Mouse (Mus musculus): Measurements from ENCODE around the gene Ptpre.

The Ptpre gene

DNA sequence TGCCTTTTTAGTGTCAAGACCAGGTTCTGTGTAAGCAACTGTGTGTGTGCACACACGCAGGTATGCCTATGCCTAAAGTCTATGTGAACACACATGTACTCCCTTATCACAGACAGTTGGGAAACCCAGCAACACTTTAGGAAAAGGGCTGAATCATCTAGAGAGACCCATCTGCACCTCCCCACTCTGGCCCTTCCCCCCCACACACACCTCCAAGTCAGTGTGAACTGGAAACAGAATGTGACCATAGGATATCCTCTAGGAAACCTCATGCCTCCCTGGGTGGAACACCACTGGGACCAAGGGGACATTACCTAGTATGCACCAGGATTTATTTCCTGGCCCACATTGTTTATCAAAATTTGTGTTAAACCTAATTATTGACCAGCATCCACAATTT lies 112.0 kb downstream of the Ptpre start:
- no peak for DNase-seq

DNA sequence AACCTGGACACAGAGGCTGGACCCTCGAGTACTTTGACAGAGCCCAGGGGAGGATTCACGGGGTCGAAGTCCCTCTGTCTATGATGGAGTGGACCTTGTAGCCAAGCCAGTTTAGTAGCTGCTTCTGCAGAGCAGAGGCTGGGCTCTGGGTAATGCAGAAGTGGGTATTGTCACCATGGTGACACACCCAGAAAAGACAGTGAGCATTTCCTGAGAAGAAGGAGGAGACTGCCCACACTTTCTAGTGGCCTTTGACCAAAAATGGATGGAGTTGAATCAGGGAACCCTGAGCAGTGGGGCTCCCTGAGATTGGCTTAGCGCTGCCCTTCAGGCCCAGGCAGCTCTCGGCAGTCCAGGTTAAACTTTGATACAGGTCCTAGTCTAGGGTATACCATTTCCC lies 112.8 kb downstream of the Ptpre start:
- no peak for DNase-seq

GRCm38 (mm10) chr7:135651831-135652511 lies 114.7 kb downstream of the Ptpre start:
- no peak for DNase-seq

GRCm38 (mm10) chr7:135652781-135653180 lies 115.5 kb downstream of the Ptpre start:
- DNase-seq, result no peak

DNA sequence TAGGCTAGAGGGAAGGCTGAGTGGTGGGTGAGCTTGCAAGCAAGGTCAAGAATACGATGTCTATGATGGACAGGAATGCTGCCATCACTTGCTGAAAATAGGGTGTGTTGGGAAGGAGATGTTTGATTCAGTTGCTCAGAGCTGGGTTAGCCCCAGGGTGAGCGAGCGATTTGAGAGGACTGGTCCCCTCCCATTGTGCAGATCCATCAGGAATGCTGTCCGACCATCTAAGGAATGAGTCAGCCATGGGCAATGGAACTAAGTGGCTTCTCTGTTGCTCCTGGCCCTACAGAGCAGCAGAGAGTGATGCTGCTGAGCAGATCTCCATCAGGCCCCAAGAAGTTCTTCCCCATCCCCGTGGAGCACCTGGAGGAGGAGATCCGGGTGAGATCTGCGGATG lies 116.3 kb downstream of the Ptpre start:
- no peak for DNase-seq

- no peak for DNase-seq
Measured at GRCm38 (mm10) chr7:135654288-135654687, 117.0 kb downstream of the Ptpre start.

DNA sequence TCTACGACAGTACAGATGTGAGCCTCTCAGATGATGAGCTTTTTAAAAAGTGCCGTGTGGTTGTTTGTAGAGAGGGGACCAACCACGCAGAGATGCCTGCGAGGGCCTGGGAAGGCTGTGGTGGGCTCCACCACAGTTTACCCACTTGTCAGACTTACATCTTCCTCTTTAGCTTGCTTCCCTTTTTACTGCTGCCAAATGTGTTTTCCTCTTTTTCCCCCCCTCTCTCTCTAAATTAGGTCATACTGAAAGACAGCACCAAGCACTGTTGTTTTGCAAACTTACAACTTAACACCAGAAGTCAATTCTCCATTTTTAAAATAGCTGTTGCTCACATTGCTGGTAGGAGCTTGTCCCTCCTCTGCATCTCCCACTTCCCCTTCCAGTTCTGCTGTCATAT lies 117.8 kb downstream of the Ptpre start:
- no peak for DNase-seq

DNA sequence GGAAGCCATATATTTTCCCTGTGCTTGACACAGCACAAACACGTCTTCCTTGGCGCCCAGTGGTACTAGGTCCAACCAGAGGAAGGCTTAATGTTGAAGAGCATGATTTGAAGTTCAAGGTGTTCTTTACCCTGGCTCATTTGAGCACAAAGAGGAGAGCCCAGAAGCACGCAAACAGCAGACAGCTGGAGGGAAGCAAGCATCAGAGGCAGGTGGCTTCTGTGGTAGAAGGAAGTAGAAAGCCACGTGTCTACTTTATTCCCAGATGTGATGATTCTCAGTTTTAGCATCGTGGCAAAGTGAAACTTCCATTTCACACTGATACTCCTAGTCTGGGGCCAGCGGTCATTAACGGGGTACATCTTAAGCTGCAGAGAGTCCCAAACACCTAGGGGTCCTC lies 120.9 kb downstream of the Ptpre start:
- no peak for DNase-seq

DNA sequence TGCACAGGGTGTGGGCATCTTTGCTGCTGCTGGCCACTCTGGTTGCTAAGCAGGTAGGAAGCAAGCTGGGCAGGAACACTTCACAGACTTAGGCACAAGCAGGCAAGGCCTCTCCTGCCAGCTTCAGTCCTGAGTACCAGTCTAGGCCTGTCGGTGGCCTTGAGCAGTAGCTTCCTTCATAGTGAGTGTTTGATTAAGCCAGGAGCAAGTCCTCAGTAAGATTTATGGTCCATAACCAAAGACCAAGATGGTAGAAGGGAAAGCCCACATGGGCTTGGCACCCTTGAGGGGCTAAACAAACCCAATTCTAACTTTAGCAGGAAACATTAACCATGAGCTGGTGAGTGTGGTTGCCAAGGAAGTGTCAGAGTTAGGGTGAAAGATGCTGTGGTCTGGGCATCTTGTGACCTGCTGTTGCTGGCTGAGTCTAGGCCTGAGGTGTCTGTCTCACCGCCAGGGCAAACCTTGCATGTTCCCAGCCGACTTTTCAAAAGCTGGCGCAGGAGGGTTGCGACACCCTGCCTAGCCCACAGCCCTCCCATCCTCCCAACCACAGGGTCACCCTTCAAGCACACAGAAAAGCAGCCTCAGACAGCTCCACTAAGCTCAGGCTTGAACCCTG lies 122.1 kb downstream of the Ptpre start:
- no peak for DNase-seq

GRCm38 (mm10) chr7:135660314-135660713 lies 123.0 kb downstream of the Ptpre start:
- no peak for DNase-seq

GRCm38 (mm10) chr7:135664211-135664610 lies 126.9 kb downstream of the Ptpre start:
- DNase-seq, result no peak

DNA sequence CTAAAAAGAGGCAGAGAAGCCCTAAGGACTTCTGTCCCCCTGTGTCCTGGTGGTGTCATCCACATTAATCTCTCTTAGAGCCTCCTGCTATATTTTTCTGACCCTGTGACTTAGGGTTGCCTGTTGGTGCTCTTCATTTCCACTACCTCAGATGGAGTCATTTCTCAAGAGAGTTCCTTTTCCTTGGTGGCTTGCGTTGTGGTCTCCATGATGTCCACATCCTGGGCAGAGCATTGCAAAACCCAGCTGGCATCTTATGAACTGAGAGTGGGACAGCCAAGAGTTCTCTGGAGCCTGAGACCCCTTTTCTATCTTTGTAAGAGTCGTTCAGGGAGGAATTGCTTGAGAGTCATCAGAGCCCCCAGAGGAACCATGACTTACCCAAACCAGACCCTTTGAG lies 129.0 kb downstream of the Ptpre start:
- DNase-seq, result no peak

DNA sequence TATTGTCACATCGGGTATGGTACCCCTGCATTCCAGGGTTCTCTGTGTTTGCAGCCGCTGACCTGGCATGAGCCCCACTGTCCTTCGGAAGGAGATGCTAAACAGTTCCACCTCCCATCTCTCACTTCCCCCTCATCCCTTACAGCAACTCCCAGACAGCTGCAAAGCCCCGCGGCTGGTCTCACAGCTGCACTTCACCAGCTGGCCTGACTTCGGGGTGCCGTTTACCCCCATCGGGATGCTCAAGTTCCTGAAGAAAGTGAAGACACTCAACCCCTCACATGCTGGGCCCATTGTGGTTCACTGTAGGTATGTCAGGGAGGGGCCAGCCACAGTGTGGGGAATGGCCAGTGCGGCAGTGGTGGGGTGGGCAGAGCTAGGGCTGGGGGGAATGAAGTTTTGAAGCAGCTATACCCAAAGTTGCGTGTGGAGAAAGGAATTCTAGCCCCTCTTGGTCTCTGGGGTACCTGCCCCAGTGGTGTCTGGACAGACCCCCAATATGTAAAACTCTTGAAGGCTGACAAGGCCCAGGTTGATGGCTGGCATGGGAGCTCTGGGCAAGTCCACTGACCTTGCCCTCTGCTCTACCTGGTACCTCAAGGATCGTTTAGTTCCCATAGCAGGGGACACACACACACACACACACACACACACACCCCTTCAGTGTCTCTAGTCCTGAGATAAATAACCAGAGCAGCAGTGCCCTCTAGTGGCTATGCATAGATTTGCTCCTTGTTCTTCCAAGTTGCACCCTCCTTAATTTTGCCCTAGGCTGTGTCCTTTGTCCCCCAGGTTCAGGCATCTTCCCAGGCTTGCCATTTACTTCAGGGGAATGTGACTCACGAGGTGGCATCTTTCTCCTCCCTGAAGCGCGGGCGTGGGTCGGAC lies 131.8 kb downstream of the Ptpre start:
- peak; percentile 89 for DNase-seq

- no peak for DNase-seq
Measured at GRCm38 (mm10) chr7:135673576-135673975, 136.3 kb downstream of the Ptpre start.

- no peak for DNase-seq
Measured at GRCm38 (mm10) chr7:135676722-135677121, 139.4 kb downstream of the Ptpre start.

DNA sequence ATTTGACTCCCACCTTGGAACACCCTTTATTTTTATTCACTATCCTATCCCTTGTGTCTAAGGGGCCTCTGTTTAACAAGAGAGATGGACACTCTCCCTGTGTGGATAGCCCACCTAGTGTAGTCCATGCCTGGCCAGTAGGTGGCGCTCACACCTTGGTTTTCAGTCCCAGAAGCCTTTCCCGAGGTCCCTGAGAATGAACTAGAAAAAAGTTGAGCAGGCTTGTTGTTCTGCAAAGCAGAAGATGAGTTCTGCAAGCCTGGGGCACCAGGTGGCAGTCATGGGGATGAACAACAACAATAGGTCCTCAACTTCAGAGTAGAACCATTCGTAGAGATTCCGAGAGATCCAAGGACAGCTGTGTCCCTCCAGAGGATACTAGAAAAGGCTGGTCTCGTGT lies 143.1 kb downstream of the Ptpre start:
- peak; percentile 61 for DNase-seq

- peak; percentile 80 for DNase-seq
Measured at GRCm38 (mm10) chr7:135684098-135684497, 146.8 kb downstream of the Ptpre start.

DNA sequence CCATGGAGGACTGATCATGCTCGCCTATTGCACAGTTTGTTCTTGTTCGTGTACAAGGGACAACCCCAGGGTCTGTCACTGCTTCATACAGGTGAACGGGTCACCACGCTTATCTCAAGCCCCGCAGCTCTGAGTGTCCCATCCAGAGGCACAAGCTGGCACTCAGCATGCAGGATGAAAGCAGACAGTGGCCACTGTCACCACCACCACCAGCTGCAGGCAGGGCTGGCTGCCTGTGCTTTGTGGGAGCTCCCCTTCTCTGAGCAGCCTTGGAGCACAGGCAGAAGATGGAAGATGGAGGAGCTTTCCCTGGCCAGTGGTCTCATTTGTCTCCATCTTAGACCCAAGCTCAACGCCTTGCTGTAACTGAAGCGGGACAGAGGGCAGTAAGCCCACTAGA lies 147.7 kb downstream of the Ptpre start:
- no peak for DNase-seq

GRCm38 (mm10) chr7:135689396-135689795 lies 152.1 kb downstream of the Ptpre start:
- DNase-seq, result no peak

DNA sequence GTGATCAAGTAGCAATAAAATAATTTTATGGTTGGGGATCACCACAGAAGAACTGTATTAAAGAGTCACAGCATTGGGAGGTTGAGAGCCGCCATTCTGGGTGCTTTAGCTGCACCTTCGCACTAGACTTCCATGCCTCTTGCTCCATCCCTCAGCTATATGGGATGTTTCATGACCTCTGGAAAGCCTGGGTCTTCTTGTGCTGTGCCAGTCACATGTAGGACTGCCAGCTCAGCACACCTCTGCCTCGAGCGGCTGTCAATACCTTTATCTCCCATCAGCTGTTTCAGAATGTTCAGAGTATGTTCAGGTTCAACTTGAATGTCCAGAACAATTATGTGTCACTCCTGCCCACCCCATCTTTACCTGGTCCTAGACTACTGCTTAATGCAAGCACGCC lies 154.7 kb downstream of the Ptpre start:
- no peak for DNase-seq

DNA sequence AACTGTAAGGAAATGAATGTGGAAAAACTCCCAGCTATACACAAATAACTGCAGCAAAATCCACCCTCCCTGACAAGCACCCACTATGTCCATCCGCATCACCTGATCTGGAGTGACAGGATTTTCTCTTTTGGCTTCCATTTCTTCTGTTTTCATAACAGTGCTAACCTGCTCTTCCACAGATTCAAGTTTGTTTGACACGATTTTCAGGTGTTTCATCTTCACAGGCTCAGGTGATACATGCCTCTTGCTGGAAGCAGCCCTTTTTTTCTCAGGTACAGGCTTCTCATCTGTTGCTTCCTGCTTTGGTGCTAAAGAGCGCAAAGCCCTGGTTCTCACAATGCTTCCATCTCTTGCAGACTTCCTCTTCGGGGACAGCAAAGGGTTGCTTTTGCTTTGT lies 156.8 kb downstream of the Ptpre start:
- DNase-seq, result no peak

DNA sequence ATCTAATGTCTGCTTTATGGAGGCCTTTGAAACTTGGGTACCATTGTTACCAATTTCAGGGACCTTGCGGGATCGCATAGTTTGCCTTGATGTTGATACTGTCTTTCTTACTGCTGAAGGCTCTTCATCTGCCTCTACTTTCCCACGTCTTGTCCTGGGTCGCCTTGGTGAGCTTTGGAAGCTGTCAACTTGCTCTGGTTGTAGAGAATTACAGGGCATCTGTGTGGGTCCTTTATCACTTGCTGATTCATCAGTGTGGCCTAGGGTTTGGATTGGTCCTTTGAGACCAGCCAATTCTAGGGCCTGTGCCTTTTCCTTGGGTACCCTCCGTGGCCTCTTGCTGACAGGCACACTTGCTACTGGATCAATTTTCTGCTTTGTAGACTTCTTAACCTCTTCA lies 157.5 kb downstream of the Ptpre start:
- DNase-seq, result no peak

DNA sequence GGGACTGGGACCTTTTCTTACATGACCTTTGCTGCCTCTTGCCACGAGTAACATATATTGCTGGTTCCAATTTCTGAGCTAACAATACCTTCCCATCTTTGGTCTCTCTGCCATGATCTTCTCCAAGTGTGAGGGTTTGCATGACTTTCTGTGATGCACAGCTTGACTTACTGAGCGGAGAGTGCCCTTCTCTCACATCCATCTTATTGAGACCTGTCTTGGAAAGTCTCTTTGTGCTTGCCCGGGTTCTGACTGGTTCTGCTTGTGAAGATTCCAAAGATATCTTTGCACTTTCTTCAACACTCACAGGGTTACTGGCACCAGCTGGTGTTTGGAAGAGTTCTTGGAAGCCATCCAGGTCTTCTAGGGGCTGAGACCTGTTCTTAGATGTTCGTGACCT lies 158.8 kb downstream of the Ptpre start:
- DNase-seq, result no peak

Measured in retina, postnatal 1 day (tissue).